Mouse (Mus musculus) stomach, embryonic 16.5 days (tissue): ENCODE measurements around the gene Zfp799. TPM values are rescaled to one million over a fixed set of nuclear protein-coding genes. Genes with fewer than 3 reads are reported as not detected.

Experiments
- ATAC-seq: fragments of 200-750 bp; cut with Nextera tagmentation; 2 replicates; pipeline ENCODE4 v1.8.0; 2017; ENCODE audit warnings: moderate number of reproducible peaks, moderate TSS enrichment; ENCODE audit not compliant: insufficient read depth, low FRiP score
- H3K27ac ChIP-seq: fragments of 300-500 bp; sonication (generic); 2 replicates; pipeline ENCODE4 v1.5.1; 2014; ENCODE audit warnings: low read length
- H3K27me3 ChIP-seq: fragments of 300-500 bp; sonication (generic); 2 replicates; pipeline ENCODE4 v1.6.1; 2014; ENCODE audit warnings: low read length, control low read depth, mixed read lengths; ENCODE audit not compliant: control insufficient read depth, insufficient read depth
- H3K36me3 ChIP-seq: fragments of 300-500 bp; sonication (generic); 2 replicates; pipeline ENCODE4 v1.6.1; 2014; ENCODE audit warnings: low read length; ENCODE audit not compliant: control insufficient read depth, insufficient read depth
- H3K4me1 ChIP-seq: fragments of 300-500 bp; sonication (generic); 2 replicates; pipeline ENCODE4 v1.6.1; 2014; ENCODE audit warnings: low read length, control low read depth, mixed read lengths; ENCODE audit not compliant: control insufficient read depth, insufficient read depth
- H3K4me2 ChIP-seq: fragments of 300-500 bp; sonication (generic); 2 replicates; pipeline ENCODE4 v1.6.1; 2014; ENCODE audit warnings: low read depth, low read length, mixed read lengths
- H3K4me3 ChIP-seq: fragments of 300-500 bp; sonication (generic); replicated peaks from 2 replicates; pipeline ENCODE4 v1.5.1; 2014; ENCODE audit warnings: mild to moderate bottlenecking, low read length
- H3K9ac ChIP-seq: fragments of 300-500 bp; sonication (generic); 2 replicates; pipeline ENCODE4 v1.6.1; 2014; ENCODE audit warnings: low read length
- H3K9me3 ChIP-seq: fragments of 300-500 bp; sonication (generic); replicated peaks from 2 replicates; pipeline ENCODE4 v1.6.1; 2016; ENCODE audit warnings: low read length, control low read depth; ENCODE audit not compliant: control insufficient read depth
- WGBS: fragments of 180-500 bp; shearing (Covaris S2); extraction: QIAGEN DNeasy Blood & Tissue Kit; methylation state at CpG from one replicate; pipeline ENCODE4 v1.1.7; 2014; 5-methylcytosine and 5-hydroxymethylcytosine counted together
- polyA plus RNA-seq: library from polyadenylated mRNA; unstranded; fragments of >200 nt; fragmentation: Nextera tagmentation; extraction: Ambion mirVana; gene quantifications from 2 replicates; pipeline ENCODE4 v1.2.1, GENCODE M21; 2015

Gene Zfp799
- polyA plus RNA-seq, 1 experiment from 2014 or later, result 7.9 TPM

- no peak overlapping the region for H3K4me3 ChIP-seq
- no peak overlapping the region for H3K9ac ChIP-seq
- H3K27ac ChIP-seq, result no peak overlapping the region
- ATAC-seq, result no peak
- peaks cover 11% of the 10 kb centered on the region for H3K4me1 ChIP-seq
- peaks cover 1% of the 10 kb centered on the region; the same call in 1 of the 2 replicates for H3K36me3 ChIP-seq
- WGBS, result 76% methylated on average over 8 of the region's 8 CpGs
- peak overlapping the region; percentile 53; the same call in 1 of the 2 replicates for H3K4me2 ChIP-seq
- no peaks in the 10 kb centered on the region for H3K27me3 ChIP-seq
- H3K9me3 ChIP-seq, result no peaks in the 10 kb centered on the region
Observed at GRCm38 (mm10) chr17:32789244-32789643, 40.8 kb downstream of the Zfp799 start.

GRCm38 (mm10) chr17:32788576-32788975 is 41.5 kb downstream of the Zfp799 start:
- Histone ChIP-seq H3K4me3 (peak overlapping the region; percentile 79), H3K27ac (no peak overlapping the region), H3K9ac (peak overlapping the region; percentile 8), H3K4me2 (peak overlapping the region; percentile 53), H3K27me3 (no peaks in the 10 kb centered on the region), H3K36me3 (peaks cover 5% of the 10 kb centered on the region; the same call in 1 of the 2 replicates), H3K9me3 (no peaks in the 10 kb centered on the region), H3K4me1 (peaks cover 11% of the 10 kb centered on the region)
- 6% methylated on average over 9 of the region's 9 CpGs for WGBS
- no peak for ATAC-seq

- H3K27me3 ChIP-seq, result no peaks in the 10 kb centered on the region
- peak within 1 kb of the TSS; percentile 96 for H3K27ac ChIP-seq
- H3K9ac ChIP-seq, result peak within 1 kb of the TSS; percentile 92
- peaks cover 11% of the 10 kb centered on the region for H3K4me1 ChIP-seq
- ATAC-seq, result peak; percentile 97
- peaks cover 8% of the 10 kb centered on the region for H3K36me3 ChIP-seq
- WGBS, result under 1% methylated on average over 22 of the region's 22 CpGs
- H3K9me3 ChIP-seq, result no peaks in the 10 kb centered on the region
- H3K4me3 ChIP-seq, result peak within 1 kb of the TSS; percentile 79
- peak within 1 kb of the TSS; percentile 58 for H3K4me2 ChIP-seq
Observed at GRCm38 (mm10) chr17:32788094-32788559, 41.9 kb downstream of the Zfp799 start, which contains the start of gene Zfp871. TSS of gene Zfp871 (minus strand) at chr17:32788287.

GRCm38 (mm10) chr17:32787436-32788093 is 42.5 kb downstream of the Zfp799 start:
- Histone ChIP-seq H3K9me3 (no peaks in the 10 kb centered on the region), H3K9ac (peak overlapping the region; percentile 92), H3K4me2 (peak overlapping the region; percentile 58), H3K4me3 (peak overlapping the region; percentile 79), H3K36me3 (peaks cover 8% of the 10 kb centered on the region), H3K4me1 (peaks cover 11% of the 10 kb centered on the region), H3K27ac (peak overlapping the region; percentile 96), H3K27me3 (no peaks in the 10 kb centered on the region)
- ATAC-seq, result peak; percentile 85
- WGBS, result under 1% methylated on average over 31 of the region's 31 CpGs

GRCm38 (mm10) chr17:32786944-32787343 is 43.1 kb downstream of the Zfp799 start:
- Histone ChIP-seq H3K9me3 (no peaks in the 10 kb centered on the region), H3K4me1 (peaks cover 11% of the 10 kb centered on the region), H3K27ac (no peak overlapping the region), H3K4me2 (peak overlapping the region; percentile 58), H3K27me3 (no peaks in the 10 kb centered on the region), H3K4me3 (peak overlapping the region; percentile 79), H3K9ac (peak overlapping the region; percentile 92), H3K36me3 (peaks cover 8% of the 10 kb centered on the region)
- WGBS, result 57% methylated on average over 6 of the region's 6 CpGs
- no peak for ATAC-seq

- 0 out of 2 replicates have a peak overlapping the region, but pooled peaks have one; percentile 9 for H3K4me2 ChIP-seq
- no peaks in the 10 kb centered on the region for H3K27me3 ChIP-seq
- H3K4me1 ChIP-seq, result peaks cover 11% of the 10 kb centered on the region
- peaks cover 8% of the 10 kb centered on the region for H3K36me3 ChIP-seq
- H3K9me3 ChIP-seq, result no peaks in the 10 kb centered on the region
- no peak overlapping the region for H3K9ac ChIP-seq
- 81% methylated on average over 3 of the region's 3 CpGs for WGBS
- no peak for ATAC-seq
- H3K4me3 ChIP-seq, result no peak overlapping the region
- no peak overlapping the region for H3K27ac ChIP-seq
Observed at GRCm38 (mm10) chr17:32785656-32786055, 44.4 kb downstream of the Zfp799 start.

GRCm38 (mm10) chr17:32777564-32777963 is 52.5 kb downstream of the Zfp799 start:
- peaks cover 27% of the 10 kb centered on the region for H3K36me3 ChIP-seq

GRCm38 (mm10) chr17:32771213-32771612 is 58.8 kb downstream of the Zfp799 start:
- 90% methylated on average over 1 of the region's 1 CpGs for WGBS
- no peak overlapping the region for H3K4me2 ChIP-seq
- no peak overlapping the region for H3K4me3 ChIP-seq
- no peaks in the 10 kb centered on the region for H3K27me3 ChIP-seq
- no peak overlapping the region for H3K27ac ChIP-seq
- H3K9me3 ChIP-seq, result no peaks in the 10 kb centered on the region
- peaks cover 46% of the 10 kb centered on the region for H3K36me3 ChIP-seq
- no peak for ATAC-seq
- no peak overlapping the region for H3K9ac ChIP-seq
- no peaks in the 10 kb centered on the region for H3K4me1 ChIP-seq

More at GRCm38 (mm10) chr17:32777564-32777963, 52.5 kb downstream of the Zfp799 start:
- no peak overlapping the region for H3K4me3 ChIP-seq
- no peaks in the 10 kb centered on the region for H3K4me1 ChIP-seq
- H3K4me2 ChIP-seq, result no peak overlapping the region
- WGBS, result 91% methylated on average over 3 of the region's 3 CpGs
- no peaks in the 10 kb centered on the region for H3K9me3 ChIP-seq
- ATAC-seq, result no peak
- H3K27ac ChIP-seq, result no peak overlapping the region
- H3K27me3 ChIP-seq, result no peaks in the 10 kb centered on the region
- no peak overlapping the region for H3K9ac ChIP-seq

GRCm38 (mm10) chr17:32766422-32766821 is 63.6 kb downstream of the Zfp799 start:
- H3K4me2 ChIP-seq, result no peak overlapping the region
- peaks cover 9% of the 10 kb centered on the region for H3K9me3 ChIP-seq
- H3K4me1 ChIP-seq, result no peaks in the 10 kb centered on the region
- H3K36me3 ChIP-seq, result peaks cover 42% of the 10 kb centered on the region
- no peak overlapping the region for H3K9ac ChIP-seq
- no peak overlapping the region for H3K27ac ChIP-seq
- 99% methylated on average over 2 of the region's 2 CpGs for WGBS
- H3K27me3 ChIP-seq, result no peaks in the 10 kb centered on the region
- ATAC-seq, result no peak
- H3K4me3 ChIP-seq, result no peak overlapping the region
